Mouse (Mus musculus) kidney, postnatal 0 days (tissue): ENCODE data around the gene Pafah2. TPM values are rescaled to one million over a fixed set of nuclear protein-coding genes. Genes with fewer than 3 reads are reported as not detected.

ENCODE experiments used
- ATAC-seq: fragments of 200-750 bp; cut with Nextera tagmentation; replicated peaks from 2 replicates; pipeline ENCODE4 v1.8.0; 2017; ENCODE audit warnings: low read depth, moderate number of reproducible peaks, moderate TSS enrichment, moderate library complexity; ENCODE audit not compliant: low FRiP score
- DNase-seq: peaks from one replicate; pipeline ENCODE4 v3.0.0-alpha.2; 2016; ENCODE audit warnings: low spot score
- H3K27ac ChIP-seq: fragments of 300-500 bp; sonication (generic); 2 replicates; pipeline ENCODE4 v1.5.1; 2014; ENCODE audit warnings: mild to moderate bottlenecking
- H3K27me3 ChIP-seq: fragments of 300-500 bp; sonication (generic); 2 replicates; pipeline ENCODE4 v1.6.1; 2014; ENCODE audit warnings: low read length, mixed read lengths; ENCODE audit not compliant: insufficient read depth
- H3K36me3 ChIP-seq: fragments of 300-500 bp; sonication (generic); 2 replicates; pipeline ENCODE4 v1.6.1; 2014; ENCODE audit warnings: low read length, mixed read lengths; ENCODE audit not compliant: insufficient read depth
- H3K4me1 ChIP-seq: fragments of 300-500 bp; sonication (generic); replicated peaks from 2 replicates; pipeline ENCODE4 v1.6.1; 2014; ENCODE audit warnings: antibody characterized with exemption, low read length, mixed read lengths; ENCODE audit not compliant: insufficient read depth
- H3K4me2 ChIP-seq: fragments of 300-500 bp; sonication (generic); 2 replicates; pipeline ENCODE4 v1.6.1; 2014; ENCODE audit warnings: mild to moderate bottlenecking, low read length, moderate library complexity, mixed read lengths
- H3K4me3 ChIP-seq: fragments of 300-500 bp; sonication (generic); replicated peaks from 2 replicates; pipeline ENCODE4 v1.5.1; 2014; ENCODE audit warnings: low read depth, low read length
- H3K9ac ChIP-seq: fragments of 300-500 bp; sonication (generic); 2 replicates; pipeline ENCODE4 v1.6.1; 2014; ENCODE audit warnings: low read depth, low read length
- H3K9me3 ChIP-seq: fragments of 300-500 bp; sonication (generic); replicated peaks from 2 replicates; pipeline ENCODE4 v1.6.1; 2016; ENCODE audit warnings: low read length, inconsistent platforms, mixed read lengths
- CTCF ChIP-seq: IDR thresholded peaks from 2 replicates; pipeline ENCODE4 v1.5.1; 2016; ENCODE audit warnings: antibody characterized with exemption, low read depth, mild to moderate bottlenecking, moderate library complexity
- WGBS: fragments of 180-500 bp; shearing (Covaris S2); extraction: QIAGEN DNeasy Blood & Tissue Kit; methylation state at CpG from one replicate; pipeline ENCODE4 v1.1.7; 2014; 5-methylcytosine and 5-hydroxymethylcytosine counted together
- polyA plus RNA-seq: library from polyadenylated mRNA; unstranded; fragments of >200 nt; fragmentation: Nextera tagmentation; extraction: Ambion mirVana; gene quantifications from 2 replicates; pipeline ENCODE4 v1.2.1, GENCODE M21; 2015

Pafah2 gene
- polyA plus RNA-seq, 1 experiment from 2014 or later, result 22.7 TPM

DNA sequence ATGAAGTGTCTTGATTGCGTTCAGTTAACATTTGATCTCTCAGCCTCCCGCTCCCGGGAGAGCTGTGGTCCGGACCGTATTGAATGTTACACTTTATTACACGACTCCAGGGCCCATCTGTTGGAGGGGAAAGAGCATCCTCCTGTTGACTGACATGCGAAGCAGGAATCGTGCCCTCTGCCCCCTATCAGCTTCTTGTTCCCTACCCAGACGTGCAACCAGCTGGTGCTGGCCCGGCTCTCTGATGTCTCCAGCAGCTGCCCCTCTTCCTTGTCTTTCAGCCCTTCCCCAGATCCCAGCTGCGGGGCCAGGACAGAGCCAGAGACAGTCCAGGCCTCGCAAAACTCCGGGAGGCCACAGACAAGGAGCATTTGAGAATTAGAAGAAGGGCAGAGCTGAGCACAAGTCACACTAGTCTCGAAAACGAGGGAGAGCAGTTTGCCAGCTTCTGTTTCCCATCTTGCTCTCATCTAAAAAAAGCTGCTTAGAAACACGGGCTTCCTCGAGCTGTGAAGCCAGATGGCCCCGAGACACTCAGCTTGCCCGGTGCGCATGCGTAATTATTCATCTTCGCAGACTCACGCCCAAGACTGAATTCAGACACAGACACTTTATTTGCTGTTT is 34.4 kb downstream of the Pafah2 start:
- DNase-seq, result peak; percentile 64
- no peak for ATAC-seq
- H3K9me3 ChIP-seq, result no peaks in the 10 kb centered on the region
- no peak overlapping the region for H3K27ac ChIP-seq
- 19% methylated on average over 23 of the region's 23 CpGs for WGBS
- TF ChIP-seq CTCF, result no peak
- 0 out of 2 replicates have a peak overlapping the region, but pooled peaks have one; percentile 14 for H3K4me2 ChIP-seq
- H3K36me3 ChIP-seq, result no peaks in the 10 kb centered on the region
- no peaks in the 10 kb centered on the region for H3K27me3 ChIP-seq
- no peak overlapping the region for H3K4me3 ChIP-seq
- H3K4me1 ChIP-seq, result no peaks in the 10 kb centered on the region
- no peak overlapping the region for H3K9ac ChIP-seq

DNA sequence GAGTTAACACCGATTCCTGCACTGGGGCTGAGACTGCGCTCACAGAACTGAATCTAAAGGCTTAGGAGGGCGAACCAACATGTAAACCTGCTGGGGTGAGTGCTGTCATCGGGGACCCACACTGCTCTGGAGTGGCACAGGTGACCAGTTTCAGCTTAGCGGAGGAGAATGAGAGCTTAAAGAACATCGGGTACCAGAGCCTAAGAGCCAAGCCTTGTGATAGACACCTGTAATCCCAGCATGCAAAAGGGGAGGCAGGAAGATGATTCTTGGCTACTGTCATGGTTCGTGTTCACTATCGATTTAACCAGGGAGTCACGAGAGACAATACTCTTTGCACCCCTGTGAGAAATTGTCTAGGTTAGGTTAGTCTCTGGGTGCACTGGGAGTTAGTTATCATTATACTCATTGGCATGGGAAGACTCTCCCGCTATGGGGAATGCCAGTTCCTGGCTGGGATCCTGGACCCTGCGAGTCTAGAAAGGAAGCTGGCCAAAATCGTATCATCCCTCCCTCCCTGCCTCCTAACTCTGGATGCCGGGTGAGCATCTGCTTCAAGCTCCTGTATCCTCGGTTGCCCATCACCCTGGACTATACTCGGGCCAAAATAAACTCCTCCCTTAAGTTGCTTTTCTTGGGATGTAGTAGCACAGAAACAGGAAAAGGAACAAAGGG is 36.7 kb downstream of the Pafah2 start:
- TF ChIP-seq CTCF, result no peak
- no peaks in the 10 kb centered on the region for H3K9me3 ChIP-seq
- H3K27me3 ChIP-seq, result no peaks in the 10 kb centered on the region
- H3K4me2 ChIP-seq, result no peak overlapping the region
- no peak overlapping the region for H3K4me3 ChIP-seq
- ATAC-seq, result no peak
- H3K4me1 ChIP-seq, result no peaks in the 10 kb centered on the region
- H3K9ac ChIP-seq, result no peak overlapping the region
- WGBS, result 81% methylated on average over 15 of the region's 15 CpGs
- DNase-seq, result no peak
- no peaks in the 10 kb centered on the region for H3K36me3 ChIP-seq
- H3K27ac ChIP-seq, result no peak overlapping the region

DNA sequence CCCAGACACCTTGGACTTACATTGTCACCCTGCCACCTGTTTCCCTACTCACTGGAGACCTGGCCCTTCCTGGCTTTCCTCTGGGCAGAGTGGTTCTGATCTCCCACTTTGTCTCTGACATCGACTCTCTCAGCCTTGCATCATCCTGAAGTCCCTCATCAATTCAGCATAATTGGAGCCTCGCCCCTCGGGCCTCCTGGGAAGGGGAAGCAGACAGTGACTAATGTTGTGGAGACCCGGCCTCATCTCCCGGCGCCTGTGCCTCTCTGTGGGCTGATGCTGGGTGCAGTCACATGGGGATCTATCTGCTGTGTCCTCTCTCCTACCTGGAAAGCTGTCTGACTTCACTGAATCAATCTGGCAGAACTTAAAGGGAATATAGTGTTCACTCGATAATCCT is 40.1 kb downstream of the Pafah2 start:
- H3K4me2 ChIP-seq, result no peak overlapping the region
- no peak overlapping the region for H3K9ac ChIP-seq
- no peak overlapping the region for H3K4me3 ChIP-seq
- no peaks in the 10 kb centered on the region for H3K36me3 ChIP-seq
- ATAC-seq (no peak), DNase-seq (no peak)
- no peaks in the 10 kb centered on the region for H3K27me3 ChIP-seq
- no peak for TF ChIP-seq CTCF
- no peak overlapping the region for H3K27ac ChIP-seq
- H3K9me3 ChIP-seq, result no peaks in the 10 kb centered on the region
- 21% methylated on average over 7 of the region's 7 CpGs for WGBS
- H3K4me1 ChIP-seq, result no peaks in the 10 kb centered on the region

DNA sequence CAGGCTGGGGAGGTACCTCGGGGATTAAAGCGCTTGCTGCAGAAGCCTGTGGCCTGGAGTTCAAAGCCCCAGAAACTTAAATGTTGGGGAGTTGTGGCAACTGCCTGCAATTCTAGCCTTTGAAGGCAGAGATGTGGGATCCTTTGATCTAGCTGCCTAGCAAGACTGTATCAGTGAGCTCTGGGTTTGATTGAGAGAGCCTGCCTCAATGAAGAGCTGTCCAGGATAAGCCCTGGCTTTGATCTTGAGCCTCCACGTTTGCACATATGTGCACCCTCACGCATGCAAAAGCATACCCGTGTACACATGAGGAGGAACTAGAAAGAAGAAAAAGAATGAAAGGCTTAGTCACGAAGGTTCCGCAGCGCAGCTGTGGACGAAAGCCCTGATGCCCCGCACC is 40.5 kb downstream of the Pafah2 start:
- no peak for ATAC-seq
- 56% methylated on average over 10 of the region's 10 CpGs for WGBS
- DNase-seq, result no peak

DNA sequence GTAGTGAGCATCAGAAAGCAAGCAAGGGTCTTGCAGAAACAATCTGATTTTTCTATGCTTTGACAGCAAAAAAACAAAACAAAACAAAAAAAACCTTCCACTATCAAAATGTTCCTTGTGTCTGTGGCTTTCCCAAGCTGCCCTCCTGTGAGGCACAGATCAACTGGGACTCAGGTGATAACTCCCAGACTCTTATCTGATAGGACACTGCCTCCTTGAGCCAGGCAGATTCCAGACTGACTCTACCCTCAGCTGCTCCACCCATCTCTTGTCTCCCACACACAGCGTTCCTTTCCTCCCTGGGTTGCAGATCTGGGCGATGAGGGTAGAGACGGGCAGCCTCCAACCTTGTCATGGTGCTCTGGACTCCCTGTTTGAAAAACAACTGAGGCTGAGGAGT is 43.0 kb downstream of the Pafah2 start:
- no peak for TF ChIP-seq CTCF
- DNase-seq, result no peak
- H3K27me3 ChIP-seq, result no peaks in the 10 kb centered on the region
- H3K9me3 ChIP-seq, result no peaks in the 10 kb centered on the region
- H3K4me1 ChIP-seq, result no peaks in the 10 kb centered on the region
- H3K4me3 ChIP-seq, result no peak overlapping the region
- no peaks in the 10 kb centered on the region for H3K36me3 ChIP-seq
- no peak overlapping the region for H3K27ac ChIP-seq
- ATAC-seq, result no peak
- WGBS, result 54% methylated on average over 3 of the region's 3 CpGs
- H3K9ac ChIP-seq, result no peak overlapping the region
- H3K4me2 ChIP-seq, result no peak overlapping the region

More for the DNA sequence above, 40.5 kb downstream of the Pafah2 start:
- Histone ChIP-seq H3K36me3 (no peaks in the 10 kb centered on the region), H3K9ac (no peak overlapping the region), H3K4me3 (no peak overlapping the region), H3K9me3 (no peaks in the 10 kb centered on the region), H3K27ac (no peak overlapping the region), H3K4me2 (no peak overlapping the region), H3K4me1 (no peaks in the 10 kb centered on the region), H3K27me3 (no peaks in the 10 kb centered on the region)
- TF ChIP-seq CTCF, result no peak

DNA sequence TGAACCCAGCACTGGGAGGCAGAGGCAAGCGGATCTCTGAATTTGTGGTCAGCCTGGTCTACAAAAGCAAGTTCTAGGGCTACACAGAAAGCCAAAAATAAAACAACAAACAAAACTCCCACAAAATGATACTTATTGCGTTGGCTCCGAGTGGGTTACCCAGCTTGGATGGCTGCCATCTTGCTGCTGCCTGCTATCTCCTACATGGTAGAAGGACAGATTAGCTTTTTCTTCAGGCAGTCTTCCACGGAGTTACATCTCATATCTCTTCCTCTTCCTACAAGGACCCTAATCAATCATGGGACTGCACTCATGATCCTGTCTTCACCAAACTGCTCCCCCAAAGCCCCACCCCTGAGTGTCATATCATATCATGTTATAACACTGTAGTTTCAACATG is 43.8 kb downstream of the Pafah2 start:
- H3K27me3 ChIP-seq, result no peaks in the 10 kb centered on the region
- WGBS, result 79% methylated on average over 4 of the region's 4 CpGs
- no peaks in the 10 kb centered on the region for H3K4me1 ChIP-seq
- no peak overlapping the region for H3K4me2 ChIP-seq
- H3K4me3 ChIP-seq, result no peak overlapping the region
- no peak overlapping the region for H3K9ac ChIP-seq
- H3K27ac ChIP-seq, result no peak overlapping the region
- H3K9me3 ChIP-seq, result no peaks in the 10 kb centered on the region
- no peak for ATAC-seq
- H3K36me3 ChIP-seq, result no peaks in the 10 kb centered on the region
- DNase-seq, result no peak
- no peak for TF ChIP-seq CTCF
